Mouse (Mus musculus) frontal cortex, postnatal 36 days (tissue): ENCODE results near the gene Eef2kmt.
"Not testable (repeated sequence)": the region's sequence is repeated elsewhere in the genome, so short reads cannot be mapped to it uniquely, and the experiment has no call there.

ENCODE experiments used
- DNase-seq, 2 experiments: peaks; one replicate each; pipeline ENCODE4 v3.0.0; 2022; ENCODE audit warnings: low spot score in 2 of 2

The Eef2kmt gene

GRCm38 (mm10) chr16:5255779-5256496 is at the start of gene Eef2kmt:
Eef2kmt (minus strand) TSS chr16:5255983.
- DNase-seq: peak; percentile 96 to 97

GRCm38 (mm10) chr16:5295238-5295637 is 39.5 kb upstream of the Eef2kmt start:
- no peak for DNase-seq

GRCm38 (mm10) chr16:5285376-5285775 is 29.6 kb upstream of the Eef2kmt start:
- DNase-seq: no peak

- DNase-seq: no peak
These were observed 26.9 kb upstream of the Eef2kmt start for GRCm38 (mm10) chr16:5282686-5283085.

GRCm38 (mm10) chr16:5279571-5280222 is 23.9 kb upstream of the Eef2kmt start:
- no peak for DNase-seq

GRCm38 (mm10) chr16:5272371-5272770 is 16.6 kb upstream of the Eef2kmt start:
- no peak for DNase-seq

- no peak for DNase-seq
These were observed 15.7 kb upstream of the Eef2kmt start for GRCm38 (mm10) chr16:5271411-5272035.

- no peak for DNase-seq
These were observed 8.1 kb upstream of the Eef2kmt start for GRCm38 (mm10) chr16:5263926-5264325.

GRCm38 (mm10) chr16:5263156-5263555 is 7.4 kb upstream of the Eef2kmt start:
- DNase-seq: no peak

GRCm38 (mm10) chr16:5255081-5255740 is 572 bp downstream of the Eef2kmt start:
- DNase-seq: no peak

GRCm38 (mm10) chr16:5254346-5255025 is 1.3 kb downstream of the Eef2kmt start:
- peak; percentile 55 to 59 for DNase-seq

GRCm38 (mm10) chr16:5252260-5252659 is 3.5 kb downstream of the Eef2kmt start:
- no peak for DNase-seq

- DNase-seq: no peak
These were observed 4.9 kb downstream of the Eef2kmt start for GRCm38 (mm10) chr16:5250891-5251290.

GRCm38 (mm10) chr16:5244411-5244810 is 11.4 kb downstream of the Eef2kmt start:
- DNase-seq: peak; percentile 50 to 55

- no peak for DNase-seq
These were observed 12.9 kb downstream of the Eef2kmt start for GRCm38 (mm10) chr16:5242882-5243281.

GRCm38 (mm10) chr16:5242355-5242754 is 13.4 kb downstream of the Eef2kmt start:
- no peak for DNase-seq

- peak; percentile 93 to 95 for DNase-seq
These were observed 22.1 kb downstream of the Eef2kmt start, which contains the start of gene Alg1 for GRCm38 (mm10) chr16:5233418-5234313. Alg1 (plus strand) TSS chr16:5233621.

- DNase-seq: no peak
These were observed 22.8 kb downstream of the Eef2kmt start for GRCm38 (mm10) chr16:5232982-5233381.

- DNase-seq: not testable (repeated sequence)
These were observed 27.7 kb downstream of the Eef2kmt start for GRCm38 (mm10) chr16:5228103-5228502.

- DNase-seq: not testable (repeated sequence)
These were observed 28.3 kb downstream of the Eef2kmt start for GRCm38 (mm10) chr16:5227501-5227900.

GRCm38 (mm10) chr16:5226534-5226933 is 29.2 kb downstream of the Eef2kmt start:
- not testable (repeated sequence) for DNase-seq
